In the genomic region with DNA sequence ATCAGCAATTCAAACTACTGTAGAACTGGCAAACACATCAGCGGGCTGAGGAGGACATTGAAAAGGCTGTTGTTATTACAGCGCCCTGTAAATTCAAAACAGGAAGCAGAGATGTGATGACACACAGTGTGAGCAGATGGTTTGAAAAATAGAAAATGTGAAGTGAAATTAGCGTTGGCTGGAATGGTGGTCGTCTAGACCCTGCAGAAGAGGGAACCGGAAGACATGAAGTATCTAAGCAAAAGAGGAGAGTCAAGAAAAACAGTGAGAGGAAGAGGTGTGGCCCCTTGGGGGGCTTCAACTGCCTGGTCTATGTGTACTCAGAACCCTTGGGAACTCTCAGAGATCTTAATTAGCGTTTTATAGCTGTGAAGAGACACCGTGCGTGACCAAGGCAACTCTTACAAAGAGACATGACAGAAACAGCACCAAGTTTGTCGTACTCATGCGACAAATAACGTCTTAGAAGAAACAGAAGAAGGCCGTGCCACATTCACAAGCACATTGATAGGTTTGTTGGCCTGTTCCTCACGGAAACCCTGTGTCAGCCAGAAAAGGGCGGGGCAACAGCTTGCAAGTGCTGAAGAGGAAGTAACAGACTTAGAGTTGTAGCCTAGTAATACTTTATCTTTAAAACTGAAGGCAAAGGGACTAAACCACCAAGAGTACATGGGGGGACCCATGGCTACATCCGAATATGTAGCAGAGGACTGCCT, we compare ENCODE assay signal across 8 mouse cellular contexts.
A peak's percentile ranks its signal among the peaks of the same experiment; 100 is the strongest.
DNase-seq lines count a peak whose midpoint lies in the region; ATAC-seq and TF ChIP-seq lines count a peak whose summit lies in the region.

No protein-coding gene starts in this region.

- TF ChIP-seq CTCF in left cerebral cortex, adult 2 months (IDR thresholded peaks at IDR 0.05) = no peak
- TF ChIP-seq CTCF in bone marrow macrophage, adult 2 months (IDR thresholded peaks at IDR 0.05; ENCODE audit: low read depth, low read length) = no peak
- no peak for TF ChIP-seq CTCF in hindbrain, postnatal 0 days (IDR thresholded peaks at IDR 0.05; ENCODE audit: low read depth)

- no peak overlapping the region for H3K27ac ChIP-seq in left cerebral cortex, adult 2 months
- peak overlapping the region; percentile 93 for H3K27ac ChIP-seq in bone marrow macrophage, adult 2 months (ENCODE audit: insufficient read depth, low read depth, low read length)
- H3K27ac ChIP-seq in hindbrain, postnatal 0 days = no peak overlapping the region

- H3K36me3 ChIP-seq in megakaryocyte, embryonic 14.5 days (replicated peaks; ENCODE audit: low read length) = no peaks in the 10 kb centered on the region
- H3K36me3 ChIP-seq in hindbrain, postnatal 0 days (ENCODE audit: insufficient read depth, low read length) = no peaks in the 10 kb centered on the region

- no peak for TF ChIP-seq POLR2A in bone marrow macrophage, adult 2 months (IDR thresholded peaks at IDR 0.05; ENCODE audit: borderline replicate concordance, low read depth, low read length)

- no peak for ATAC-seq in hindbrain, postnatal 0 days
- ATAC-seq in cerebellum, adult (ENCODE audit: insufficient number of reproducible peaks, low FRiP score, low TSS enrichment) = no peak

- peaks cover 9% of the 10 kb centered on the region for H3K4me1 ChIP-seq in bone marrow macrophage, adult 2 months (ENCODE audit: control insufficient read depth, insufficient read depth, low read length)
- H3K4me1 ChIP-seq in megakaryocyte, embryonic 14.5 days = peaks cover 6% of the 10 kb centered on the region
- no peaks in the 10 kb centered on the region for H3K4me1 ChIP-seq in hindbrain, postnatal 0 days (ENCODE audit: insufficient read depth, low read length)

- intact Hi-C loops in left cerebral cortex, postnatal 25 days (cut with DNase I) = no loop called here
- intact Hi-C loops in left cerebral cortex, adult 2 months (cut with DNase I) = no loop called here

- no peaks in the 10 kb centered on the region for H3K27me3 ChIP-seq in megakaryocyte, embryonic 14.5 days (replicated peaks)
- no peaks in the 10 kb centered on the region for H3K27me3 ChIP-seq in hindbrain, postnatal 0 days (ENCODE audit: insufficient read depth, low read length)

- H3K4me2 ChIP-seq in hindbrain, postnatal 0 days (ENCODE audit: low read depth, low read length) = no peak overlapping the region

- H3K9ac ChIP-seq in hindbrain, postnatal 0 days (replicated peaks; ENCODE audit: low read length) = no peak overlapping the region

- WGBS in hindbrain, postnatal 0 days = 57% methylated on average over 15 of the region's 15 CpGs

- no peak overlapping the region for H3K4me3 ChIP-seq in left cerebral cortex, adult 2 months
- H3K4me3 ChIP-seq in bone marrow macrophage, adult 2 months (ENCODE audit: insufficient read depth, low read length) = no peak overlapping the region
- H3K4me3 ChIP-seq in megakaryocyte, embryonic 14.5 days (replicated peaks) = peak overlapping the region; percentile 33
- H3K4me3 ChIP-seq in hindbrain, postnatal 0 days (ENCODE audit: low read length) = no peak overlapping the region

- peak; percentile 4 to 11 for DNase-seq in left cerebral cortex, postnatal 25 days (ENCODE audit: low spot score in 2 of 2)
- DNase-seq in left cerebral cortex, adult 2 months (ENCODE audit: extremely low spot score in 1 of 2, low spot score in 2 of 2) = no peak
- peak; percentile 28 for DNase-seq in kidney, postnatal 10 days
- DNase-seq in hindbrain, postnatal 0 days (ENCODE audit: low spot score) = no peak
- no peak for DNase-seq in cerebellum, postnatal 14 days

- H3K9me3 ChIP-seq in megakaryocyte, embryonic 14.5 days = no peaks in the 10 kb centered on the region
- no peaks in the 10 kb centered on the region for H3K9me3 ChIP-seq in hindbrain, postnatal 0 days (ENCODE audit: low read length)

Comparison
In these comparisons a context has a peak if more than half of its experiments do, and no peak if none do; other contexts are left out.
1. DNase-seq: peak in left cerebral cortex, postnatal 25 days (2 of 2) and kidney, postnatal 10 days (single experiment); none in left cerebral cortex, adult 2 months (0 of 2), hindbrain, postnatal 0 days (single experiment) and cerebellum, postnatal 14 days (0 of 2).